Mouse (Mus musculus) liver, embryonic 13.5 days (tissue): ENCODE results near the gene Naa20. TPM values are rescaled to one million over a fixed set of nuclear protein-coding genes. Genes with fewer than 3 reads are reported as not detected.

Source experiments
- ATAC-seq: fragments of 200-750 bp; cut with Nextera tagmentation; 2 replicates; pipeline ENCODE4 v1.8.0; 2017; ENCODE audit warnings: low read depth, mild to moderate bottlenecking, moderate number of reproducible peaks, moderate library complexity
- DNase-seq: peaks from one replicate; pipeline ENCODE4 v3.0.0; 2022
- H3K27ac ChIP-seq: fragments of 300-500 bp; sonication (generic); 2 replicates; pipeline ENCODE4 v1.5.1; 2015; ENCODE audit warnings: moderate library complexity, mild to moderate bottlenecking, inconsistent platforms
- H3K27me3 ChIP-seq: fragments of 300-500 bp; sonication (generic); 2 replicates; pipeline ENCODE4 v1.6.1; 2015; ENCODE audit warnings: mild to moderate bottlenecking, inconsistent platforms
- H3K36me3 ChIP-seq: fragments of 300-500 bp; sonication (generic); 2 replicates; pipeline ENCODE4 v1.6.1; 2015; ENCODE audit warnings: mild to moderate bottlenecking, inconsistent platforms
- H3K4me1 ChIP-seq: fragments of 300-500 bp; sonication (generic); replicated peaks from 2 replicates; pipeline ENCODE4 v1.6.1; 2015; ENCODE audit warnings: inconsistent platforms
- H3K4me2 ChIP-seq: fragments of 300-500 bp; sonication (generic); 2 replicates; pipeline ENCODE4 v1.6.1; 2015; ENCODE audit warnings: inconsistent platforms, mild to moderate bottlenecking, moderate library complexity
- H3K4me3 ChIP-seq: fragments of 300-500 bp; sonication (generic); replicated peaks from 2 replicates; pipeline ENCODE4 v1.5.1; 2015; ENCODE audit warnings: mild to moderate bottlenecking, inconsistent platforms
- H3K9ac ChIP-seq: fragments of 300-500 bp; sonication (generic); 2 replicates; pipeline ENCODE4 v1.6.1; 2015; ENCODE audit warnings: mild to moderate bottlenecking, inconsistent platforms
- H3K9me3 ChIP-seq: fragments of 300-500 bp; sonication (generic); replicated peaks from 2 replicates; pipeline ENCODE4 v1.6.1; 2016; ENCODE audit warnings: inconsistent platforms
- WGBS: fragments of 180-500 bp; shearing (Covaris S2); methylation state at CpG from one replicate; pipeline ENCODE4 v1.1.7; 2015; ENCODE audit not compliant: insufficient replicate concordance; 5-methylcytosine and 5-hydroxymethylcytosine counted together
- microRNA-seq: library from miRNA; unstranded; fragments of <30 nt; microRNA quantifications from one replicate; pipeline ENCODE4, GENCODE M21; 2016
- polyA plus RNA-seq: library from polyadenylated mRNA; unstranded; fragments of >200 nt; fragmentation: Nextera tagmentation; extraction: Ambion mirVana; gene quantifications from 2 replicates; pipeline ENCODE4 v1.2.1, GENCODE M21; 2015

The Naa20 gene
- polyA plus RNA-seq, 1 experiment from 2014 or later: 76.7 TPM

DNA sequence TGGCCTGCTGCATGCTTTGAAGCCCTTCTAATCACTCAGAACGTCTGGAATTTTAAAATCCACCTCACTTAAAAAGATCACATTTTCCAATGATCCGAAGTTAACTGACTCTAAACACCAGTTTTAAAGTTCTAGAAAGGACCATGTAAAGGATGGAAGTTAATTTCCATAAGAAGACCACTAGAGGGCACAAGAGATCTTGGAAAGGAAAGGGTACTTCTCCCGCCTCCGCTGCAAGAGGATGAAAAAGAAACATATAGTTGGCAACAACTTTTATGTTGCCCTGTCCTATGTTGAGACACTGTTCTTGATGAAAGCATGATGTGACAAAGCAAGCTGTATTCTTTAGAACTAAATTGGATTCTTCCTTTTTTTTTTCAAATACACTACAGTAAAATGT, 55.6 kb downstream of the Naa20 start:
- Histone ChIP-seq H3K27ac (no peak overlapping the region), H3K9me3 (no peaks in the 10 kb centered on the region), H3K36me3 (no peaks in the 10 kb centered on the region), H3K4me3 (no peak overlapping the region), H3K27me3 (no peaks in the 10 kb centered on the region), H3K4me1 (no peaks in the 10 kb centered on the region), H3K4me2 (no peak overlapping the region), H3K9ac (no peak overlapping the region)
- DNase-seq: no peak
- 13% methylated on average over 4 of the region's 4 CpGs for WGBS
- no peak for ATAC-seq

DNA sequence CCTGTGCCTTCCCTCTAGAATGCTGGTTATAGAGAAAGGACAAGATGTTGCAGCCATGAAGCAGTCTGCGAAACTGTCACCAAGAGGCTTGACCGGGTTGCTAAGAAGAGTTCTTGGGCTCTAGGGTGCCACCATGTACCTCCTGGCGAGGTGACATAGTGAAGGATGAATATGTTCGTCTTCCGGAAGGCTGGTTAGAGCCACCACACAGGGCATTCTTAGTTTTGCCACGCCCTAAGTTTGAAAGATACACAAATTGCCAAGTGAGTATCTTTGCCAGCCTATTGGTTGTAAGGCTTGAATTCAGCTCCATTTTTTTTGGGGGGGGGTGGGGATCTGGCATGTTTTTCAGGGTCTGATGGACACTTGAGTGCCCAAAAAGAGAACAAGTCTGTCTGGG, 56.2 kb downstream of the Naa20 start:
- 68% methylated on average over 6 of the region's 6 CpGs for WGBS
- H3K27me3 ChIP-seq: no peaks in the 10 kb centered on the region
- no peak overlapping the region for H3K4me3 ChIP-seq
- H3K9ac ChIP-seq: no peak overlapping the region
- ATAC-seq (no peak), DNase-seq (no peak)
- no peaks in the 10 kb centered on the region for H3K36me3 ChIP-seq
- H3K27ac ChIP-seq: no peak overlapping the region
- H3K9me3 ChIP-seq: no peaks in the 10 kb centered on the region
- H3K4me1 ChIP-seq: no peaks in the 10 kb centered on the region
- no peak overlapping the region for H3K4me2 ChIP-seq

DNA sequence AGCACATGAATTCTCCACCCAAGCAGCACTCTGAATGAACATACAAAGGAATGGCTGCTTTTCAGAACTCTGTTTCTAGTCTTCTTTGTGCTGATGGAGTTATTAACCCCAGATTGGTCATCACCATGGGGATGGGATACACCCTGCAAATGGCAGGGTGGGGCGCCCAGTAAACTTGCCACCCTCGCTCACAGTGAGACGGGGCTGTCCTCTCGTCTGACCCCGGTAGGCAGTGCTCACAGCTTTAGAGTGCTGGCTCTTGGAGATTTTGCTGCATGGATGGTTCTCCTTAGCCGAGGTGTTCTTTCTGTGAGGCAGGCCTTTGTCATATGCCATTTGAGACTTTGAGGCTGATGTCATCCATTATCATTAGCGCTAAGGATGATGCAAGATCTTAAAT, 56.7 kb downstream of the Naa20 start:
- H3K4me2 ChIP-seq: no peak overlapping the region
- DNase-seq: no peak
- no peaks in the 10 kb centered on the region for H3K36me3 ChIP-seq
- 76% methylated on average over 7 of the region's 7 CpGs for WGBS
- no peaks in the 10 kb centered on the region for H3K4me1 ChIP-seq
- H3K9me3 ChIP-seq: no peaks in the 10 kb centered on the region
- H3K27me3 ChIP-seq: no peaks in the 10 kb centered on the region
- no peak for ATAC-seq
- H3K9ac ChIP-seq: no peak overlapping the region
- no peak overlapping the region for H3K4me3 ChIP-seq
- no peak overlapping the region for H3K27ac ChIP-seq

DNA sequence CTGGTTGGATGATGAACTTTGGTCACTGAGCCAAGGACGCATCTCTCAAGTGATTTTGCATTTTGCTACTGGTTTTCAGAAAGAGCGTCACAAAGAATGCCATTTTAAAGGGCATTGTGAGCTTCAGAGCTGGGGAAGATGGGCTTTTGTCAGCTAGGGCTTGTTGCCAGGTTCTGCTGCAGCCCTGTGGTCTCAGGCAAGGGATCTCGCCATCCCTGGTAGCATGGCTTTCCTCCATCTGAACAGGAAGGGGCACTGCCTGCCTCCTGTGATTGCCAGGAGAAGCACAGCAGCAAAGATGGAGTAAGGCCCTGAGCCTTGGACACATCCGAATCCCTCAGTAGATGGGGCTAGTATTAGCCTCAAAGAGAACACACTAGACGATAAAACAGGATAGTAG, 60.0 kb downstream of the Naa20 start:
- Histone ChIP-seq H3K27ac (no peak overlapping the region), H3K4me2 (no peak overlapping the region), H3K36me3 (no peaks in the 10 kb centered on the region), H3K27me3 (no peaks in the 10 kb centered on the region), H3K9ac (no peak overlapping the region), H3K4me3 (no peak overlapping the region), H3K4me1 (no peaks in the 10 kb centered on the region), H3K9me3 (no peaks in the 10 kb centered on the region)
- WGBS: 65% methylated on average over 5 of the region's 5 CpGs
- DNase-seq: no peak
- no peak for ATAC-seq

Small RNA genes lying within 50 kb of the gene (microRNA-seq; reads per million reads assigned to microRNA genes)
- gene Gm25026: not detected

Other genes with a start within 250 kb of the Naa20 start
- 1.7 and 2.6 TPM in 2 replicates for gene Rin2, start 226.9 kb upstream of the Naa20 start, polyA plus RNA-seq
- gene Cfap61, start 32.7 kb downstream of the Naa20 start, polyA plus RNA-seq: 0.10 and 0.17 TPM in 2 replicates
- gene Crnkl1, start 32.9 kb downstream of the Naa20 start, polyA plus RNA-seq: 21.4 and 25.4 TPM in 2 replicates